Mouse (Mus musculus): ENCODE results near the gene Zfp987. TPM values are rescaled to one million over a fixed set of nuclear protein-coding genes. Genes with fewer than 3 reads are reported as not detected.

Gene Zfp987
- polyA plus RNA-seq (2012; ENCODE audit: low replicate concordance) = not detected in 2 replicates

DNA sequence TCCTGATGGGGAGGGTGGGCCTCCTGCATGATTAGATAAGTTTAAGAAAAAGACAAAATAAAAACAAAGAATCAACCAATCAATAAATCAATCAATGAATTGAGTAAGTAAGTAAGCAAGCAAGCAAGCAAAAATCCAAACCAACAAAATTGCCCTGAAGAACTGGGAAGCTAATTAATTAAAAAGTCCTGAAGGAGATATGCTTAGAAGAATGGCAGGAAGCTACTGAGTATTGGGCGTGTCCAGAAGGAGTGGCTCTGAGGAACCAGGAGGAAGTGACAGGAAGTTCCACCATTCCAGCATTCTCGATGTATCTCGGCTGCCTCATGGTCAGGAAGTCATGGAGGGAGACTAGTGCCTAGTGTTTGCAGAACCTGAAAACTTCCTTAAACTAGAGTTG, at the start of gene Zfp987:
Gene Zfp987, plus strand, starts transcription at position 301 of the 400 bp plus-strand sequence.

DNA sequence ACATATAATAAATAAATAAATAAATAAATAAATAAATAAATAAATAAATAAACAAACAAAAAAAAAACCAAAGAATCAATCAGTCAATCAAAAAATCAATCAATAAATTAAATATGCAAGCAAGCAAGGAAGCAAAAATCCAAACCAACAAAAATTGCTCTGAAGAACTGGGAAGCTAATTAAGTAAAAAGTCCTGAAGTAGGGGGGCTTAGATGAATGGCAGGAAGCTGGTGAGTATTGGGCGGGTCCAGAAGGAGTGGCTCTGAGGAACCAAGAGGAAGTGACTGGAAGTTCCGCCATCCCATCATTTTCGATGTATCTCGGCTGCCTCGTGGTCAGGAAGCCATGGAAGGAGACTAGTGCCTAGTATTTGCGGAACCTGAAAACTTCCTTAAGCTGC, 59.4 kb downstream of the Zfp987 start, which contains the start of gene Zfp600:
Gene Zfp600, plus strand, starts transcription at position 301 of the 400 bp plus-strand sequence.

Other genes with a start within 250 kb of the Zfp987 start
- not detected in 2 replicates for gene Zfp986, start 228.5 kb upstream of the Zfp987 start, polyA plus RNA-seq (2012; ENCODE audit: low replicate concordance)
- 0.06 TPM in 1 of 2 replicates, not detected in the other for gene Zfp600, start 59.5 kb downstream of the Zfp987 start, polyA plus RNA-seq (2012; ENCODE audit: low replicate concordance)